8 mouse cellular contexts compared by ENCODE assay signal in the genomic region with DNA sequence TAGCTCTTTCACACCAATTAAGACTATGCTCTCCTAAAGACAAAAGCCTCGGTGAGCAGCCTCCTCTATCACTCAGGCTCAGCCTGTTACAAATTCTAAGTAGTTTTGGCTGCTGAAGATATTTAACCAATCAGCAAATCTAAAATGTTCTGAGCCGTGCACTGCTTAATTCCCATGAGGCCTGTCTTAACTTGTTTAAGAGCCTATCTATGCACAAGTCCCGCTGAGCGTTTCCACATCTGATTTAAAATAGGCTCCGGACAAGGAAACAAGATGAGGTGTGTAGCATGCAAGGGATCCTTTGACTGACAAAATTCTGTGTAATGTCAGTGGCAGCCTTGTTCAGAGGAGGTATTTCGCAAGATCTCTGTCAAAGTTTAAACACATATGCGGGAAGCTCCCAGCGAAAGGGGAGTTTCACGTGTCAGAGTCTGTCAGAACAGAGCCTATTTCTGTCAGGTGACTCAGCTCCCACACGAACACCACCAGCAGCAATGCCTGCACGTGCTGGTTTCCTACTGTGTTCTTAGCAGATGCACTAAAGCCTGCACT.
DNase-seq lines count a peak whose midpoint lies in the region; ATAC-seq and TF ChIP-seq lines count a peak whose summit lies in the region.

No protein-coding gene starts in this region.

- H3K9me3 ChIP-seq in lung, embryonic 14.5 days (ENCODE audit: low read depth, low read length) = no peaks in the 10 kb centered on the region
- no peaks in the 10 kb centered on the region for H3K9me3 ChIP-seq in embryonic facial prominence, embryonic 12.5 days
- no peaks in the 10 kb centered on the region for H3K9me3 ChIP-seq in neural tube, embryonic 15.5 days (replicated peaks)

- peak; percentile 10 for DNase-seq in lung, embryonic 14.5 days
- DNase-seq in lung, postnatal 4 days = no peak
- DNase-seq in kidney, adult 9 months = peak; percentile 21
- DNase-seq in left cerebral cortex, postnatal 36 days (ENCODE audit: low spot score in 2 of 2) = no peak
- DNase-seq in lung, postnatal 25 days (ENCODE audit: low spot score) = no peak

- intact Hi-C loops in left cerebral cortex, postnatal 36 days (cut with DNase I) = no loop called here

- 33% methylated on average over 11 of the region's 11 CpGs for WGBS in lung, embryonic 14.5 days
- 46% methylated on average over 11 of the region's 11 CpGs for WGBS in embryonic facial prominence, embryonic 12.5 days
- 53% methylated on average over 11 of the region's 11 CpGs for WGBS in neural tube, embryonic 15.5 days

- no peak overlapping the region for H3K4me3 ChIP-seq in lung, embryonic 14.5 days (ENCODE audit: low read depth, low read length)
- no peak overlapping the region for H3K4me3 ChIP-seq in embryonic facial prominence, embryonic 12.5 days
- no peak overlapping the region for H3K4me3 ChIP-seq in neural tube, embryonic 15.5 days (replicated peaks)

- H3K27ac ChIP-seq in lung, embryonic 14.5 days (ENCODE audit: low read depth) = no peak overlapping the region
- H3K27ac ChIP-seq in embryonic facial prominence, embryonic 12.5 days = no peak overlapping the region
- no peak overlapping the region for H3K27ac ChIP-seq in neural tube, embryonic 15.5 days (replicated peaks)

- no peak overlapping the region for H3K4me2 ChIP-seq in lung, embryonic 14.5 days
- H3K4me2 ChIP-seq in embryonic facial prominence, embryonic 12.5 days (replicated peaks) = no peak overlapping the region
- no peak overlapping the region for H3K4me2 ChIP-seq in neural tube, embryonic 15.5 days

- no peak for TF ChIP-seq CTCF in lung, embryonic 14.5 days (IDR thresholded peaks at IDR 0.05; ENCODE audit: low read depth)

- H3K27me3 ChIP-seq in lung, embryonic 14.5 days (ENCODE audit: insufficient read depth, low read length) = no peaks in the 10 kb centered on the region
- no peaks in the 10 kb centered on the region for H3K27me3 ChIP-seq in embryonic facial prominence, embryonic 12.5 days
- no peaks in the 10 kb centered on the region for H3K27me3 ChIP-seq in neural tube, embryonic 15.5 days (replicated peaks)

- H3K36me3 ChIP-seq in lung, embryonic 14.5 days (ENCODE audit: insufficient read depth) = no peaks in the 10 kb centered on the region
- no peaks in the 10 kb centered on the region for H3K36me3 ChIP-seq in embryonic facial prominence, embryonic 12.5 days
- no peaks in the 10 kb centered on the region for H3K36me3 ChIP-seq in neural tube, embryonic 15.5 days

- no peak overlapping the region for H3K9ac ChIP-seq in lung, embryonic 14.5 days
- H3K9ac ChIP-seq in embryonic facial prominence, embryonic 12.5 days = no peak overlapping the region
- H3K9ac ChIP-seq in neural tube, embryonic 15.5 days (replicated peaks) = no peak overlapping the region

- no peaks in the 10 kb centered on the region for H3K4me1 ChIP-seq in lung, embryonic 14.5 days (ENCODE audit: insufficient read depth)
- H3K4me1 ChIP-seq in embryonic facial prominence, embryonic 12.5 days = peaks cover 14% of the 10 kb centered on the region
- 0 out of 2 replicates have a peak, but pooled peaks cover 5% of the 10 kb centered on the region for H3K4me1 ChIP-seq in neural tube, embryonic 15.5 days

- ATAC-seq in lung, embryonic 14.5 days (ENCODE audit: insufficient read depth) = peak; percentile 52; the same call in 1 of the 2 replicates
- peak; percentile 52; the same call in 1 of the 2 replicates for ATAC-seq in embryonic facial prominence, embryonic 12.5 days (ENCODE audit: insufficient number of reproducible peaks, insufficient read depth, low FRiP score, low TSS enrichment)
- peak; percentile 59; the same call in 1 of the 2 replicates for ATAC-seq in neural tube, embryonic 15.5 days (ENCODE audit: low FRiP score)
- no peak for ATAC-seq in granulocyte monocyte progenitor cell, adult 5-6 weeks (replicated peaks; ENCODE audit: poor library complexity, severe bottlenecking)

Comparison
In these comparisons a context has a peak if more than half of its experiments do, and no peak if none do; other contexts are left out.
1. DNase-seq: peak in lung, embryonic 14.5 days (single experiment) and kidney, adult 9 months (single experiment); none in lung, postnatal 4 days (0 of 2), left cerebral cortex, postnatal 36 days (0 of 2) and lung, postnatal 25 days (single experiment).